Mouse (Mus musculus) ES-Bruce4 (cell line): ENCODE results near the gene Gspt1.

Experiments
- CTCF ChIP-seq: IDR thresholded peaks from one replicate; pipeline ENCODE4 v1.8.1; 2011; ENCODE audit warnings: low read depth, low read length
- POLR2A ChIP-seq: IDR thresholded peaks from one replicate; pipeline ENCODE4 v1.8.1; 2011; ENCODE audit warnings: low read length; ENCODE audit not compliant: insufficient read depth

DNA sequence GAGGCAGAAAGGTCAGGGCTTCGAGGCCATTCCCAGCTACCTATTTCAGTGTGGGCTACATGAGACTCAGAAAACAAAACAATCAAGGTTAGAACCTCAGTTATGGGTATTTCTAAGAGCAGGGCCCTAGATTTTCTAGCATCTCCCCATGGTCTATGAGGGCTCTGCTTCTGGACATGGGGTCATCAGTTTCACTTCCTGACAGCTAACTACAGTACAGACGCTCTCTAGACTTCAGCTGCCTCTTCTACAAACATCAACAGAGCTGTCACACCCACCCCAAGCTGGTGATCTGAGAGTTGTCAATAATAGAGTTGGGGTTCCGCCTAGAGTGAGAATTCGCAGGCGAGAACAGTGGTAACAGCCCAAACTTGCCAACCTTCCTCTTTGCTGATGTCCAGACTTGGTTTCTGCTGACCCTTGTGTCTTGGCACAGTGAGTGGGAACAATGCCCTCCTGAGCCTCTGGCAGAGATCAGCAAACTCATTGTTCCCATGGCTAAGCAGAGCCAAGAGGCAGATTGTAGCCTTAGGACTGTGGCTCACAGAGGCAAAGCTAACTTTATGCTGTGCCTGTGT lies 28.6 kb upstream of the Gspt1 start:
- TF ChIP-seq POLR2A, result no peak
- TF ChIP-seq CTCF, result no peak
